Mouse (Mus musculus) skeletal muscle tissue, postnatal 0 days (tissue): ENCODE data around the gene Olfr584. TPM values are rescaled to one million over a fixed set of nuclear protein-coding genes. Genes with fewer than 3 reads are reported as not detected.

Experiments used
- polyA plus RNA-seq: library from polyadenylated mRNA; unstranded; fragments of >200 nt; fragmentation: Nextera tagmentation; extraction: Ambion mirVana; gene quantifications from 2 replicates; pipeline ENCODE4 v1.2.1, GENCODE M21; 2015

Gene Olfr584
- not detected in 2 replicates for polyA plus RNA-seq

GRCm38 (mm10) chr7:103081585-103081984, at the start of gene Olfr584:
Gene Olfr584, plus strand, starts transcription at chr7:103081885.

GRCm38 (mm10) chr7:103037724-103038123, 44.0 kb upstream of the Olfr584 start, which contains the start of gene Olfr582:
Gene Olfr582, plus strand, starts transcription at chr7:103038024.

GRCm38 (mm10) chr7:103051000-103051399, 30.7 kb upstream of the Olfr584 start, which contains the start of gene Olfr583:
Gene Olfr583, plus strand, starts transcription at chr7:103051300.

GRCm38 (mm10) chr7:103097420-103097819, 15.7 kb downstream of the Olfr584 start, which contains the start of gene Olfr585:
Gene Olfr585, plus strand, starts transcription at chr7:103097720.

GRCm38 (mm10) chr7:103125538-103125937, 43.9 kb downstream of the Olfr584 start, which contains the start of gene Olfr586:
Gene Olfr586, minus strand, starts transcription at chr7:103125638.

Other genes starting within 250 kb of the Olfr584 start
- gene Olfr566, start 223.1 kb upstream of the Olfr584 start, polyA plus RNA-seq: 0.15 TPM in 1 of 2 replicates, not detected in the other
- gene Olfr568, start 204.8 kb upstream of the Olfr584 start, polyA plus RNA-seq: not detected in 2 replicates
- not detected in 2 replicates for gene Olfr569, start 191.0 kb upstream of the Olfr584 start, polyA plus RNA-seq
- not detected in 2 replicates for gene Olfr570, start 187.3 kb upstream of the Olfr584 start, polyA plus RNA-seq
- not detected in 2 replicates for gene Olfr571, start 164.3 kb upstream of the Olfr584 start, polyA plus RNA-seq
- gene Olfr572, start 157.5 kb upstream of the Olfr584 start, polyA plus RNA-seq: not detected in 2 replicates
- not detected in 2 replicates for gene Olfr573-ps1, start 139.3 kb upstream of the Olfr584 start, polyA plus RNA-seq
- gene Olfr574, start 133.4 kb upstream of the Olfr584 start, polyA plus RNA-seq: not detected in 2 replicates
- gene Olfr575, start 123.1 kb upstream of the Olfr584 start, polyA plus RNA-seq: not detected in 2 replicates
- not detected in 2 replicates for gene Olfr576, start 119.2 kb upstream of the Olfr584 start, polyA plus RNA-seq
- not detected in 2 replicates for gene Olfr577, start 105.9 kb upstream of the Olfr584 start, polyA plus RNA-seq
- not detected in 2 replicates for gene Olfr578, start 92.6 kb upstream of the Olfr584 start, polyA plus RNA-seq
- not detected in 2 replicates for gene Olfr582, start 43.9 kb upstream of the Olfr584 start, polyA plus RNA-seq
- not detected in 2 replicates for gene Olfr583, start 30.6 kb upstream of the Olfr584 start, polyA plus RNA-seq
- gene Olfr585, start 15.8 kb downstream of the Olfr584 start, polyA plus RNA-seq: not detected in 2 replicates
- not detected in 2 replicates for gene Olfr586, start 43.8 kb downstream of the Olfr584 start, polyA plus RNA-seq
- gene Olfr588-ps1, start 59.0 kb downstream of the Olfr584 start, polyA plus RNA-seq: not detected in 2 replicates
- not detected in 2 replicates for gene Olfr589, start 74.5 kb downstream of the Olfr584 start, polyA plus RNA-seq
- not detected in 2 replicates for gene Olfr591, start 96.5 kb downstream of the Olfr584 start, polyA plus RNA-seq
- not detected in 2 replicates for gene Olfr592, start 102.9 kb downstream of the Olfr584 start, polyA plus RNA-seq
- not detected in 2 replicates for gene Olfr593, start 130.0 kb downstream of the Olfr584 start, polyA plus RNA-seq
- gene Olfr594, start 135.1 kb downstream of the Olfr584 start, polyA plus RNA-seq: not detected in 2 replicates
- not detected in 2 replicates for gene Usp17ld, start 170.6 kb downstream of the Olfr584 start, polyA plus RNA-seq
- not detected in 2 replicates for gene Olfr596, start 223.8 kb downstream of the Olfr584 start, polyA plus RNA-seq
- not detected in 2 replicates for gene Olfr597, start 234.4 kb downstream of the Olfr584 start, polyA plus RNA-seq
- not detected in 2 replicates for gene Olfr598, start 241.7 kb downstream of the Olfr584 start, polyA plus RNA-seq